ENCODE assay signal across 20 mouse cellular contexts in the genomic region with DNA sequence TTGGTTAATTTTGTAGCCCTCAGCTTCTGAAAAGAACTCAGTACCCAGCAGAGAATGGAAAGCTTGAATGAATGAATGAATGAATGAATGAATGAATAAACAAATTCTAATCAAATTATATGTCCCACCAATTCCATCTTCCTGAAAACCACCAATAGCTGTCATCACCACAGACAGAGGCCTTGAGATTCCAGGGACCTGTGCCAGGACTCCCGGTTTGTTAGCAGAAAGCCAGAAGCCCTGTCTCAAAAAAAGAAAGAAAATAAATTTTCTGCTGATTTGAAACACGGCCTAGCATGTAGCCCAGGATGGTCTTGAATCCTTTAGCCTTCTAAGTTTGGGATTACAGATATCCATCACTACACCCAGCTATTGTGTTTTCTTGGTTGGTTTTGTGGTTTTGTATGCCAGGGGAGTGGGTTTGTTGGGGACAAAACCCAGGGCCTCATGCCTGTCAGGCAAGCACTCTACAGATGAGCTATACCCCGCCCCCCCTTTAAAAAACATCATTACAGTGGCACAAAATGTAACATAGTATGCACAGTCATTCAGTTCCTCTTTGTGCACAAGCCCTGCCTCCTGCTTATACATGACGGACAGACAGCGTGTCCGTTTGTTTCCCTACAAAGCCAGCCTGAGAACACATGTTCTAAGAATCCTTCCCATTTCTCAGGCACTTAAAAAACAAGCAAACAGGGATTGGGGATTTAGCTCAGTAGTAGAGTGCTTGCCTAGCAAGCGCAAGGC.
A peak's percentile ranks its signal among the peaks of the same experiment; 100 is the strongest.
DNase-seq lines count a peak whose midpoint lies in the region; ATAC-seq and TF ChIP-seq lines count a peak whose summit lies in the region.
"Had no signal": no experiment of that assay in that cellular context is flagged by ENCODE, and none has a peak within 500 bp of the region (broad histone marks: within the 10 kb centered on the region; RNA-seq: fewer than 3 reads in every experiment).

No protein-coding gene starts in this region.

- H3K4me2 ChIP-seq in liver, embryonic 11.5 days, result no peak overlapping the region
- H3K4me2 ChIP-seq: heart, embryonic 12.5 days; limb, embryonic 13.5 days; stomach, embryonic 15.5 days had no signal

- TF ChIP-seq CTCF in kidney, adult 2 months (conservative IDR thresholded peaks at IDR 0.05; ENCODE audit: insufficient read depth, insufficient read length, low read depth, low read length), result no peak

- 72% methylated on average over 7 of the region's 7 CpGs for WGBS in liver, embryonic 11.5 days
- WGBS in kidney, adult 2 months, result 88% methylated on average over 7 of the region's 7 CpGs

- peak; percentile 49 to 58 for DNase-seq in cerebellum, postnatal 10 days
- DNase-seq in cerebellum, adult 11-12 months, result no peak
- peak; percentile 19 for DNase-seq in 3T3-L1 (ENCODE audit: low read depth, low spot score)
- peak; percentile 44 for DNase-seq in adrenal gland, adult 8-10 months
- DNase-seq in liver, embryonic 11.5 days (ENCODE audit: low spot score), result no peak
- DNase-seq in kidney, adult 2 months, result no peak
- no peak for DNase-seq in urinary bladder, postnatal 10 days (ENCODE audit: low spot score)
- DNase-seq: B cell, adult 2 months; cerebellum, adult 18-20 months; embryo, embryonic 11 days; gastrocnemius, postnatal 25 days; lung, adult 18-20 months; thymus, postnatal 14 days had no signal

- no peaks in the 10 kb centered on the region for H3K36me3 ChIP-seq in liver, embryonic 11.5 days (ENCODE audit: control insufficient read depth, insufficient read depth, low read length)
- no peaks in the 10 kb centered on the region for H3K36me3 ChIP-seq in kidney, adult 2 months (ENCODE audit: control insufficient read depth, insufficient read depth, low read length)
- H3K36me3 ChIP-seq: heart, embryonic 12.5 days; limb, embryonic 13.5 days; stomach, embryonic 15.5 days had no signal

- H3K9me3 ChIP-seq in liver, embryonic 11.5 days (ENCODE audit: control insufficient read depth, low read length), result no peaks in the 10 kb centered on the region
- H3K9me3 ChIP-seq: limb, embryonic 13.5 days; stomach, embryonic 15.5 days had no signal

- no peak for TF ChIP-seq POLR2A in kidney, adult 2 months (IDR thresholded peaks at IDR 0.05; ENCODE audit: low read depth, low read length)

- H3K27ac ChIP-seq in liver, embryonic 11.5 days (ENCODE audit: low read depth, low read length), result no peak overlapping the region
- no peak overlapping the region for H3K27ac ChIP-seq in kidney, adult 2 months (ENCODE audit: insufficient read depth, low read depth, low read length)
- H3K27ac ChIP-seq: limb, embryonic 13.5 days; stomach, embryonic 15.5 days had no signal

- H3K27me3 ChIP-seq in liver, embryonic 11.5 days (replicated peaks; ENCODE audit: control insufficient read depth, insufficient read depth, low read length), result no peaks in the 10 kb centered on the region
- H3K27me3 ChIP-seq in kidney, adult 2 months (replicated peaks; ENCODE audit: control insufficient read depth, insufficient read depth, low read length), result no peaks in the 10 kb centered on the region
- H3K27me3 ChIP-seq: heart, embryonic 12.5 days; limb, embryonic 13.5 days; stomach, embryonic 15.5 days had no signal

- no peak overlapping the region for H3K4me3 ChIP-seq in liver, embryonic 11.5 days (ENCODE audit: low read depth, low read length)
- no peak overlapping the region for H3K4me3 ChIP-seq in kidney, adult 2 months (ENCODE audit: insufficient read depth, low read depth, low read length)
- H3K4me3 ChIP-seq: heart, embryonic 12.5 days; limb, embryonic 13.5 days; myocyte; stomach, embryonic 15.5 days had no signal

- H3K4me1 ChIP-seq in liver, embryonic 11.5 days (replicated peaks; ENCODE audit: control insufficient read depth, insufficient read depth, low read length), result no peaks in the 10 kb centered on the region
- H3K4me1 ChIP-seq in kidney, adult 2 months (ENCODE audit: control insufficient read depth, insufficient read depth, low read length), result peaks cover 3% of the 10 kb centered on the region; the same call in 1 of the 2 replicates
- H3K4me1 ChIP-seq: limb, embryonic 13.5 days; stomach, embryonic 15.5 days had no signal

- no peak overlapping the region for H3K9ac ChIP-seq in liver, embryonic 11.5 days (ENCODE audit: low read depth, low read length)
- H3K9ac ChIP-seq: heart, embryonic 12.5 days; limb, embryonic 13.5 days; stomach, embryonic 15.5 days had no signal

- ATAC-seq in granulocyte monocyte progenitor cell, adult 5-6 weeks (replicated peaks; ENCODE audit: poor library complexity, severe bottlenecking), result peak; percentile 84
- no peak for ATAC-seq in liver, embryonic 11.5 days (replicated peaks; ENCODE audit: low FRiP score)
- ATAC-seq: activated CD4-positive, CD25-positive, alpha-beta regulatory T cell, adult 4 months; intestine, postnatal 0 days had no signal

Comparison
In these comparisons a context has a peak if more than half of its experiments do, and no peak if none do; other contexts are left out.
1. DNase-seq: peak in cerebellum, postnatal 10 days (2 of 2), 3T3-L1 (single experiment) and adrenal gland, adult 8-10 months (single experiment); none in cerebellum, adult 11-12 months (single experiment), liver, embryonic 11.5 days (single experiment), kidney, adult 2 months (single experiment) and urinary bladder, postnatal 10 days (single experiment).